Mouse (Mus musculus) adrenal gland, postnatal 10 days (tissue): ENCODE data around the gene AK157302. TPM values are rescaled to one million over a fixed set of nuclear protein-coding genes. Genes with fewer than 3 reads are reported as not detected.
"Not testable (repeated sequence)": the region's sequence is repeated elsewhere in the genome, so short reads cannot be mapped to it uniquely, and the experiment has no call there.

Experiments
- DNase-seq: peaks from one replicate; pipeline ENCODE4 v3.0.0; 2021; ENCODE audit warnings: mixed read lengths
- long read RNA-seq, 2 experiments: library from polyadenylated mRNA; stranded (forward); transcript quantifications; one replicate each; pipeline ENCODE4 v2.0.0; 2021
- total RNA-seq, 2 experiments: library from RNA; stranded (reverse); gene quantifications; 2 replicates each; pipeline ENCODE4 v1.2.3; 2021

AK157302 gene
- 10 to 100 TPM; 17.2 to 18.4 TPM for total RNA-seq
- long read RNA-seq, experiment 1, transcript AK157302-201 (1 exons, 1,924 nt), result major isoform, 81 of 81 reads
- long read RNA-seq, experiment 1, partial matches to known transcripts, result 0 of 81 reads
- long read RNA-seq, experiment 1, other reads (novel, unspliced or antisense), result 0 of 81 reads
- long read RNA-seq, experiment 2, transcript AK157302-201 (1 exons, 1,924 nt), result major isoform, 51 of 51 reads
- long read RNA-seq, experiment 2, partial matches to known transcripts, result 0 of 51 reads
- long read RNA-seq, experiment 2, other reads (novel, unspliced or antisense), result 0 of 51 reads

GRCm38 (mm10) chr13:21495080-21495479 lies at the start of gene AK157302:
TSS of gene AK157302 (plus strand) at chr13:21495223.
- peak; percentile 25 for DNase-seq

GRCm38 (mm10) chr13:21446796-21447195 lies 48.2 kb upstream of the AK157302 start:
- no peak for DNase-seq

GRCm38 (mm10) chr13:21447856-21448614 lies 47.0 kb upstream of the AK157302 start:
- DNase-seq, result no peak

GRCm38 (mm10) chr13:21453042-21453441 lies 42.0 kb upstream of the AK157302 start:
- DNase-seq, result no peak

- peak; percentile 90 for DNase-seq
These were observed 41.6 kb upstream of the AK157302 start, which contains the start of gene Zscan26 for GRCm38 (mm10) chr13:21453449-21453848. TSS of gene Zscan26 (minus strand) at chr13:21453730.

- no peak for DNase-seq
These were observed 40.9 kb upstream of the AK157302 start for GRCm38 (mm10) chr13:21454133-21454532.

- DNase-seq, result no peak
These were observed 38.7 kb upstream of the AK157302 start for GRCm38 (mm10) chr13:21456347-21456746.

GRCm38 (mm10) chr13:21462516-21462915 lies 32.5 kb upstream of the AK157302 start:
- not testable (repeated sequence) for DNase-seq

GRCm38 (mm10) chr13:21467336-21467735 lies 27.7 kb upstream of the AK157302 start:
- DNase-seq, result no peak

- DNase-seq, result peak; percentile 89
These were observed 26.7 kb upstream of the AK157302 start, which contains the start of gene Nkapl for GRCm38 (mm10) chr13:21468061-21469019. TSS of gene Nkapl (minus strand) at chr13:21468509.

- no peak for DNase-seq
These were observed 25.9 kb upstream of the AK157302 start for GRCm38 (mm10) chr13:21469097-21469496.

- no peak for DNase-seq
These were observed 22.6 kb upstream of the AK157302 start for GRCm38 (mm10) chr13:21472427-21472826.

GRCm38 (mm10) chr13:21478759-21479670 lies 16.0 kb upstream of the AK157302 start, which contains the start of the genes Zkscan4 and Gm10065:
TSS of gene Zkscan4 (plus strand) at chr13:21478907.
TSS of gene Gm10065 (minus strand) at chr13:21479441.
- peak; percentile 82 for DNase-seq

GRCm38 (mm10) chr13:21486881-21487280 lies 8.1 kb upstream of the AK157302 start:
- no peak for DNase-seq

GRCm38 (mm10) chr13:21492847-21493246 lies 2.2 kb upstream of the AK157302 start:
- DNase-seq, result peak; percentile 22

- not testable (repeated sequence) for DNase-seq
These were observed 6.2 kb downstream of the AK157302 start, which contains the start of gene Gm11273 for GRCm38 (mm10) chr13:21501182-21501581. TSS of gene Gm11273 (minus strand) at chr13:21501418.

- DNase-seq, result no peak
These were observed 7.3 kb downstream of the AK157302 start for GRCm38 (mm10) chr13:21502296-21502695.

GRCm38 (mm10) chr13:21506221-21506649 lies 11.2 kb downstream of the AK157302 start:
- DNase-seq, result peak; percentile 94

GRCm38 (mm10) chr13:21530136-21530535 lies 35.1 kb downstream of the AK157302 start:
- no peak for DNase-seq

GRCm38 (mm10) chr13:21530781-21531201 lies 35.8 kb downstream of the AK157302 start, which contains the start of gene Zkscan8:
TSS of gene Zkscan8 (minus strand) at chr13:21531120.
- peak; percentile 92 for DNase-seq
